Mouse (Mus musculus) limb, embryonic 12.5 days (tissue): ENCODE results near the gene Rhd. TPM values are rescaled to one million over a fixed set of nuclear protein-coding genes. Genes with fewer than 3 reads are reported as not detected.

Source experiments
- ATAC-seq: fragments of 200-750 bp; cut with Nextera tagmentation; 2 replicates; pipeline ENCODE4 v1.8.0; 2017; ENCODE audit warnings: low read depth, moderate TSS enrichment; ENCODE audit not compliant: insufficient number of reproducible peaks, insufficient read depth, low FRiP score, low TSS enrichment
- H3K27ac ChIP-seq: fragments of 300-500 bp; sonication (generic); 2 replicates; pipeline ENCODE4 v1.5.1; 2016; ENCODE audit warnings: mild to moderate bottlenecking, moderate library complexity
- H3K27me3 ChIP-seq: fragments of 300-500 bp; sonication (generic); 2 replicates; pipeline ENCODE4 v1.6.1; 2016; ENCODE audit warnings: mild to moderate bottlenecking, moderate library complexity
- H3K36me3 ChIP-seq: fragments of 300-500 bp; sonication (generic); 2 replicates; pipeline ENCODE4 v1.6.1; 2016; ENCODE audit warnings: mild to moderate bottlenecking, moderate library complexity
- H3K4me1 ChIP-seq: fragments of 300-500 bp; sonication (generic); replicated peaks from 2 replicates; pipeline ENCODE4 v1.6.1; 2016
- H3K4me2 ChIP-seq: fragments of 300-500 bp; sonication (generic); 2 replicates; pipeline ENCODE4 v1.6.1; 2016; ENCODE audit warnings: mild to moderate bottlenecking, moderate library complexity
- H3K4me3 ChIP-seq: fragments of 300-500 bp; sonication (generic); replicated peaks from 2 replicates; pipeline ENCODE4 v1.5.1; 2016; ENCODE audit warnings: mild to moderate bottlenecking
- H3K9ac ChIP-seq: fragments of 300-500 bp; sonication (generic); replicated peaks from 2 replicates; pipeline ENCODE4 v1.6.1; 2016; ENCODE audit warnings: mild to moderate bottlenecking, moderate library complexity
- H3K9me3 ChIP-seq: fragments of 300-500 bp; sonication (generic); 2 replicates; pipeline ENCODE4 v1.6.1; 2016; ENCODE audit warnings: mild to moderate bottlenecking, moderate library complexity
- whole genome bisulfite sequencing: fragments of 180-500 bp; shearing (Covaris S2); methylation state at CpG from one replicate; pipeline ENCODE4 v1.1.7; 2016; 5-methylcytosine and 5-hydroxymethylcytosine counted together
- polyA plus RNA-seq: library from polyadenylated mRNA; unstranded; fragments of >200 nt; fragmentation: Nextera tagmentation; extraction: Ambion mirVana; gene quantifications from 2 replicates; pipeline ENCODE4 v1.2.1, GENCODE M21; 2016

Rhd gene
- polyA plus RNA-seq, 1 experiment from 2014 or later, result 7.8 TPM

DNA sequence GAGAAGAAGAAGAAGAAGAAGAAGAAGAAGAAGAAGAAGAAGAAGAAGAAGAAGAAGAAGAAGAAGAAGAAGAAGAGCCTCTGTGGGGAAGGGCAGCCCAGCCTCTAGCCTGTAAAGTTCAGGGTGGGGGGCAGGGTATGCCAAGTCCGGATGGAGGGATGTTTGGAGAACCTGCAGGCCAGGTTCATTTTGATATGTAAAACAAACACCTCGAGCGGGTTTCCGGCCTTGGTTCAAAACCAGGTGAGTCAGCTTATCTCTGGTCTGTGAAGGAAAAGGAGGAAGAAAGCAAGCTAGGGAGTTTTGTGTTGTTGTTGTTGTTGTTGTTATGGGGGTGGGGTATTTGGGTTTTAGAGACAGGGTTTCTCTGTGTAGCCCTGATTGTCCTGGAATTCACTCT is 7.1 kb downstream of the Rhd start:
- Histone ChIP-seq H3K27me3 (peaks cover 41% of the 10 kb centered on the region), H3K4me3 (no peak overlapping the region), H3K9me3 (no peaks in the 10 kb centered on the region), H3K4me2 (no peak overlapping the region), H3K36me3 (no peaks in the 10 kb centered on the region), H3K27ac (no peak overlapping the region), H3K9ac (no peak overlapping the region), H3K4me1 (peaks cover 19% of the 10 kb centered on the region)
- WGBS, result 37% methylated on average over 4 of the region's 4 CpGs
- ATAC-seq, result no peak

DNA sequence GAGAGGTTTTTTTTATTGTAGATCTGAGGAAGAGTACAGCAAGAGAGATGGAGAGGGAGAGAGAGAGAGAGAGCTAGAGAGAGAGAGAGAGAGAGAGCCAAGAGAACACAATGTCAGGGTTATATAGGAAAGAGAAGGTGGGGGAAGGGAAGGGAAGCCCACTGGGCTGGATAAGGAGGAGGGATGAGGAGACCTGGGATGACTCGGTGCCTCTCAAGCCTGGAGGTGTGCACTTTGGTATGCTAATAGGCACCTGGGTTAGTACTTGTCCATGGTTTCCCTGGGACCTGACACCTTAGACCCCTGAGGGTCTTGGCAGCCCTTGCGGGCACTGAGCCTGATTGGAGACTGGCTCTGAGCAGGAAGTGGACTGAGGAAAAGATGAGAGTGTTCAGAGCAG is 7.6 kb downstream of the Rhd start:
- no peaks in the 10 kb centered on the region for H3K36me3 ChIP-seq
- ATAC-seq, result no peak
- no peak overlapping the region for H3K4me2 ChIP-seq
- no peak overlapping the region for H3K4me3 ChIP-seq
- H3K27ac ChIP-seq, result no peak overlapping the region
- 30% methylated on average over 2 of the region's 2 CpGs for WGBS
- H3K9ac ChIP-seq, result no peak overlapping the region
- peaks cover 41% of the 10 kb centered on the region for H3K27me3 ChIP-seq
- peaks cover 19% of the 10 kb centered on the region for H3K4me1 ChIP-seq
- no peaks in the 10 kb centered on the region for H3K9me3 ChIP-seq

DNA sequence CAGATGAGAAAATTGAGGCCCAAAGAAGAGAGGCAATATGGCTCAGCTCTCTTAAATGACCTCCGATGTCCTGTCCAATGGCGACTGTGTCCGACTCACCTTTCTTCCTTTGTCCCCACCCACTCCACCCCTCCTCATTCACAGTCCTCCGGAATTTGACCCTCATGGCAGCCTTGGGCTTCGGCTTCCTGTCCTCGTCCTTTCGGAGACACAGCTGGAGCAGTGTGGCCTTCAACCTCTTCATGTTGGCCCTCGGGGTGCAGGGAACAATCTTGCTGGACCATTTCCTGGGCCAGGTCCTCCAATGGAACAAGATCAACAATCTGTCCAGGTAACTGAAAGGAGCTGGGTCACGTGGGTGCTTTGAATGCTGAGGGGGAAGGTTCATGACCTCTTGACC is 11.8 kb downstream of the Rhd start:
- H3K9ac ChIP-seq, result no peak overlapping the region
- H3K4me2 ChIP-seq, result no peak overlapping the region
- H3K4me1 ChIP-seq, result peaks cover 7% of the 10 kb centered on the region; the same call in 1 of the 2 replicates
- no peaks in the 10 kb centered on the region for H3K9me3 ChIP-seq
- no peak for ATAC-seq
- H3K27ac ChIP-seq, result no peak overlapping the region
- WGBS, result 82% methylated on average over 9 of the region's 9 CpGs
- H3K27me3 ChIP-seq, result no peaks in the 10 kb centered on the region
- H3K4me3 ChIP-seq, result no peak overlapping the region
- no peaks in the 10 kb centered on the region for H3K36me3 ChIP-seq

DNA sequence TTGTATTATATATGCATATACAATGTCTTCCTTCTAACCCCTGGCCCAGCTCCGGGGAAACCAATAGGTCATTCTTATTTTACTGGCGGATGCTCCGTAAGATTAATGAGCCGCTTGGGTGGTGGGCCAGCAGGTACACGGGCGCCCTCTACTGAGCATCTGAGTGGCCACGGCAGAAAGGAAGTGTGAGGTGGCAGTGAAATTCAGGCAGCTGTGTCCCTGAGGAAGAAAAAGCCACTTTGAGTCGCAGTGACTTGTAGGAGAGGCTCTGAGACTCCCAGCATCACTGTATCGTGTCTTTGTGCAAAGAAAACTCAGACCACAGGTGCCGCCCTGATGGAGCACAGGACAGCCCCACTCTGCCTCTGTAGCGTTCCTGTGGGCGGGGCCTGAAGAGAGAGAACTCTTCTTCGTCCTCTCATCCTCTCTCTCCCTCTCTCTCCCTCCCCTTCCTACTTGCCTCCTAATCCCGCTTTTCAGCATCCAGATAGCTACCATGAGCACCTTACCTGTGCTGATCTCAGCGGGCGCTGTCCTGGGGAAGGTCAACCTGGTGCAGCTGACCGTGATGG is 15.2 kb downstream of the Rhd start:
- no peaks in the 10 kb centered on the region for H3K36me3 ChIP-seq
- H3K27me3 ChIP-seq, result no peaks in the 10 kb centered on the region
- peak overlapping the region; percentile 38 for H3K4me3 ChIP-seq
- no peak overlapping the region for H3K27ac ChIP-seq
- WGBS, result 3% methylated on average over 17 of the region's 17 CpGs
- ATAC-seq, result peak; percentile 34; the same call in 1 of the 2 replicates
- H3K9me3 ChIP-seq, result no peaks in the 10 kb centered on the region
- peak overlapping the region; percentile 70 for H3K4me2 ChIP-seq
- H3K9ac ChIP-seq, result peak overlapping the region; percentile 42; the same call in 1 of the 2 replicates
- H3K4me1 ChIP-seq, result peaks cover 7% of the 10 kb centered on the region; the same call in 1 of the 2 replicates

DNA sequence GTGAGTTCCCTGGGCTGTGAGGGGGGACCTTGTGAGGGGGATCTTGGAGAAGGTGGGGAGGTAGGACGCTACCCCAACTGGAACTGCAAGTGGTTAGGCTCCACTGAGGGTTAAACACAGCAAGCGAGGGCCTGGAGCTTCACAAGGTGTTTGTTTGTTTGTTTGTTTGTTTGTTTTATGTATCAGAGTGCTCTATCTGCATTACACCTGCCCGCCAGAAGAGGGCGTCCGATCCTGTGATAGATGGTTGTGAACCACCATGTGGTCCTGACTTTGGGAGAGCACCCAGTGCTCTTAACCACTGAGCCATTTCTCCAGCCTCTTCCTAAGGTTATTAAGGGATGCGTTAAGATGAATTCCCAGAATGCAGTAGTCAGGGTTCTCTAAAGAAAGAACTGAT is 15.7 kb downstream of the Rhd start:
- no peaks in the 10 kb centered on the region for H3K9me3 ChIP-seq
- no peak overlapping the region for H3K27ac ChIP-seq

DNA sequence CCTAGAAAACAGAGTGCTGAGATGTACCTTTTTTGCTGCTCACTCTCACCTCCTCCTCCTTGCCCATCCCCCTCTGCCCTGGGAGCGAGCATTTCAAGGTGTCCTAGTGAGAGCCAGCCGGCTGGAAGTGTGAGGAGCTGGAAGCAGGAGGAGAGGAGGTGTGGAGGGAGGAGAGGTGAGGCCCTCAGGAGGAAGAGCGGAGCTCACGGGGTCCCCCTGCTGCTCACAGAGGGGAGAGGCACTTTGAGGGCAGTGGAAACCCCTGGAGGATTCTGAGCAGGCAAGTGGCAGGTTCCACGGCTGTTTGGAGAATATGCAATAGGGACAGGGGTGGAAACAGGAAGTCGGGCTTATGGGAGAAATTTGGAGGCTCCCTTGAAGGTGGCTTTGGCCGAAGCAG is 18.9 kb downstream of the Rhd start:
- no peak for ATAC-seq

More for the DNA sequence above, 15.7 kb downstream of the Rhd start:
- ATAC-seq, result no peak
- peak overlapping the region; percentile 42; the same call in 1 of the 2 replicates for H3K9ac ChIP-seq
- 35% methylated on average over 6 of the region's 6 CpGs for WGBS
- H3K36me3 ChIP-seq, result no peaks in the 10 kb centered on the region
- peak overlapping the region; percentile 38 for H3K4me3 ChIP-seq
- H3K4me2 ChIP-seq, result peak overlapping the region; percentile 70
- peaks cover 7% of the 10 kb centered on the region; the same call in 1 of the 2 replicates for H3K4me1 ChIP-seq
- no peaks in the 10 kb centered on the region for H3K27me3 ChIP-seq

DNA sequence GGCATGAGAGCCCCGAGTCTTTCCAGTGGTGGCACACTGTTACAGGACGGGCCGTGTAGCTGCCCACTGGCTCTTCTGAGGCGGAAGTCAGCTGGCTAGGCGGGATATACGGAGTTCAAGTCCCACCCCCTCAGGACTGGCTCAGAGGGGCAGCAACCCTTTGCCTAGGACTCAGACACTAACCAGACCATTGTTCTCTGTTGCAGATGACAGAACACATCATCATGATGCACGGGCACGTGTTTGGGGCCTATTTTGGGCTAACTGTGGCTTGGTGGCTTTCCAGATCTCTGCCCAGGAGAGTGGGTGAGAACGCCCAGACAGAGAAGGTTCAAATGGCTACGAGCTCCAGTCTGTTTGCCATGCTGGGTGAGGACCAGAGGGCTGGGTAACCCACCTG is 19.5 kb downstream of the Rhd start:
- Histone ChIP-seq H3K4me2 (no peak overlapping the region), H3K36me3 (no peaks in the 10 kb centered on the region), H3K27me3 (no peaks in the 10 kb centered on the region), H3K9ac (no peak overlapping the region), H3K4me3 (no peak overlapping the region), H3K4me1 (peaks cover 7% of the 10 kb centered on the region; the same call in 1 of the 2 replicates), H3K9me3 (no peaks in the 10 kb centered on the region), H3K27ac (no peak overlapping the region)
- WGBS, result 90% methylated on average over 10 of the region's 10 CpGs
- ATAC-seq, result no peak

More for the DNA sequence above, 18.9 kb downstream of the Rhd start:
- Histone ChIP-seq H3K27ac (no peak overlapping the region), H3K4me3 (no peak overlapping the region), H3K4me1 (peaks cover 7% of the 10 kb centered on the region; the same call in 1 of the 2 replicates), H3K9ac (no peak overlapping the region), H3K9me3 (no peaks in the 10 kb centered on the region), H3K4me2 (no peak overlapping the region), H3K27me3 (no peaks in the 10 kb centered on the region), H3K36me3 (no peaks in the 10 kb centered on the region)
- WGBS, result 30% methylated on average over 7 of the region's 7 CpGs

DNA sequence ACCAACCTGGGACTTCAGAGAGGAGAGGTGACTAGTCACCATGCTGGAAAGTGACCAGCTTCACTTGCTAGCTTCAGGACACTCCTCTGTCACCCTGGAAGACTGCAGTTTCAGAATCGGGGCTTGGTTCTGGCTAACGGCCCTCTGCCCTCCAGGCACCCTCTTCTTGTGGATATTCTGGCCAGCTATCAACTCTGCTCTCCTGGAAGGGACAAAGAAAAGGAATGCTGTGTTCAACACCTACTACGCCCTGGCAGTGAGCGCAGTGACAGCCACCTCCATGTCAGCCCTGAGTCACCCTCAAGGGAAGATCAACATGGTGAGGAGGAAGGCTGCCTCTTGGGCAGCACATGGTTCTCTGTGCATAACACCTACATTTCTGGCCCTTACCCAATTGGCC is 20.0 kb downstream of the Rhd start:
- no peak for ATAC-seq
- Histone ChIP-seq H3K27me3 (no peaks in the 10 kb centered on the region), H3K4me1 (peaks cover 4% of the 10 kb centered on the region; the same call in 1 of the 2 replicates), H3K9me3 (no peaks in the 10 kb centered on the region), H3K4me3 (no peak overlapping the region), H3K9ac (no peak overlapping the region), H3K36me3 (no peaks in the 10 kb centered on the region), H3K4me2 (no peak overlapping the region), H3K27ac (no peak overlapping the region)
- 89% methylated on average over 4 of the region's 4 CpGs for WGBS

DNA sequence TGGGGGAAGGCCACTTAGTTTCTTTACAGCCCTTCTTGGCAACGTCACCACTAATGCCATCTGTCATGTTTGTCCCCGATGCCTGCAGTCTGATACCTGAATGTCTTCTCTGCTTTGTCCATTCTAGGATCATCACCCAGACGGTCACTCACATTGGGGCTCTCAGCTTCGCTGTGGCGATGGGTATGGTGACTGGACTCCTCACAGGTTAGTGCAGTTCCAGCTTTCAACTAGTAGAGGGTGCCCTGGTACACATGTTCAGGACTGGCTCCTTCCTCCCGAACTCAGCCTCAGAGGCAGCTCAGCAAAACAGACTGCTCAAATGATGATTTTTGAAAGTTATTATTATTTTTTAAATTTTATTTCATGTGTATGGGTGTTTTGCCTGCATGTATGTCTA is 27.8 kb downstream of the Rhd start:
- no peaks in the 10 kb centered on the region for H3K9me3 ChIP-seq
- no peaks in the 10 kb centered on the region for H3K4me1 ChIP-seq
- no peak overlapping the region for H3K4me3 ChIP-seq
- no peak overlapping the region for H3K9ac ChIP-seq
- no peaks in the 10 kb centered on the region for H3K27me3 ChIP-seq
- H3K27ac ChIP-seq, result no peak overlapping the region
- 82% methylated on average over 6 of the region's 6 CpGs for WGBS
- H3K4me2 ChIP-seq, result no peak overlapping the region
- H3K36me3 ChIP-seq, result peaks cover 23% of the 10 kb centered on the region
- no peak for ATAC-seq

DNA sequence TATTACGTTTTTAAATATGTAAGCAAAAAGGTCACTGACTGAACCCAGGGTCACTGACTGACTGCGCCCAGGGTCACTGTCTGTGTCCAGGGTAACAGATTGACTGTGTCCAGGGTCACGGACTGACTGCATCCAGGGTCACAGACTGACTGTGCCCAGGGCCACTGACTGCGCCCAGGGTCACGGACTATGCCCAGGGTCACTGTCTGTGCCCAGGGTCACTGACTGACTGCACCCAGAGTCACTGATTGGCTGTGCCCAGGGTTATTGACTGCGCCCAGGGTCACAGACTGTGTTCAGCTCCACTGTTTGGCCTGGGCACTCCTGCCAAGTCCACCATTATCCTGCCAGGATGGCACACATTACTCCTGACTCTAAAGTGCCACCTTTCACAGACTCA is 32.9 kb downstream of the Rhd start:
- Histone ChIP-seq H3K4me1 (no peaks in the 10 kb centered on the region), H3K4me3 (no peak overlapping the region), H3K27ac (no peak overlapping the region), H3K9me3 (no peaks in the 10 kb centered on the region), H3K27me3 (no peaks in the 10 kb centered on the region), H3K36me3 (peaks cover 74% of the 10 kb centered on the region), H3K4me2 (no peak overlapping the region), H3K9ac (no peak overlapping the region)
- 89% methylated on average over 6 of the region's 6 CpGs for WGBS
- no peak for ATAC-seq

DNA sequence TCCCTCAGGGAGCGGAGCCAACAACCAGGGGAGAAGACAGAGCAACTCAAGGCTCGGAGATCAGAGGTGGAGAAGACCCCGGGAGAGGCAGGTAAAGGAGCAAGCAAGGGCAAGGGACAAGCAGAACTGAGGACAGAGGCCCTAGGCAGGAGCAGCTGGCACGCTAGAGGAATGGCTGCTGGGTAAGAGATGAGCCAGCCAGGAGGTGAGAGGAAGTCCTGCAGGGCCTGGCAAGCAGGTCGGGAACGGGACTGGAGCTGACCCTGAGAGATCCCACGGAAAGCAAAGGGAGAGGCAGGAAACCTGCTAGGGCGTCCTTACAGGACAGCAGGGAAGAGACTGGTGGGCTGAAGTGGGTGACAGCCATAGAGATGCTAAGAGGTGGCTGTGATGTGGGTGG is 36.8 kb downstream of the Rhd start:
- Histone ChIP-seq H3K9me3 (no peaks in the 10 kb centered on the region), H3K4me3 (no peak overlapping the region), H3K9ac (no peak overlapping the region), H3K36me3 (peaks cover 99% of the 10 kb centered on the region), H3K27me3 (no peaks in the 10 kb centered on the region), H3K4me1 (no peaks in the 10 kb centered on the region), H3K4me2 (no peak overlapping the region), H3K27ac (no peak overlapping the region)
- 90% methylated on average over 8 of the region's 8 CpGs for WGBS
- no peak for ATAC-seq

DNA sequence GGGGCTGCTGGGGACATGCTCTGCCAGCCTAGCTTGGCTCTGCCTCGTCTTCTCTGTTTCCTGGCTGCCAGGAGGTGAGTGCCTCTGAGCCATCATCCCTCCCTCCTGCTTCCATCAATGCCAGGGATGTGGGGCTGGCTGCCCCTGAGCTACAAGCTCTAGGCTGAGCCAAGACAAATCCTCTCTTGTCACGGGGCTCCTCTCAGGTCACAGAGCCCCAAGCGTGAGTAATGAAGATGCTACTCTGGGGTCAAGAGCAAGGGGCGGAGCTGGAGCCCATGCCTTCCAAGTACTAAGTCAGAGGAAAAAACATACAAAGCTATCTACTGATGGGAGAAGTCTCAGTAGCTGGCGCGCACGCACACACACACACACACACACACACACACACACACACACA is 38.7 kb downstream of the Rhd start:
- Histone ChIP-seq H3K27ac (no peak overlapping the region), H3K4me3 (no peak overlapping the region), H3K4me2 (no peak overlapping the region), H3K9ac (no peak overlapping the region), H3K9me3 (no peaks in the 10 kb centered on the region), H3K4me1 (no peaks in the 10 kb centered on the region), H3K27me3 (no peaks in the 10 kb centered on the region), H3K36me3 (peaks cover 100% of the 10 kb centered on the region)
- no peak for ATAC-seq
- 85% methylated on average over 7 of the region's 7 CpGs for WGBS
